Mouse (Mus musculus) kidney, adult 2 months (tissue): ENCODE measurements at regions not wholly inside any gene's neighbourhood (a gene's known extent, or its start where the extent isn't known, plus 50 kb on each side); places are given as distances from the start of the nearest gene placed in this dataset.

Experiments
- CTCF ChIP-seq: fragments of 200-500 bp; conservative IDR thresholded peaks from 2 replicates; pipeline ENCODE4 v1.5.1; 2011; ENCODE audit warnings: low read depth, mild to moderate bottlenecking, control low read depth, low read length, moderate library complexity, mixed read lengths; ENCODE audit not compliant: insufficient read depth, insufficient read length
- POLR2A ChIP-seq: fragments of 200-500 bp; IDR thresholded peaks from one replicate; pipeline ENCODE4 v1.6.1; 2011; ENCODE audit warnings: low read depth, low read length, control low read depth

- TF ChIP-seq CTCF, result no peak
- TF ChIP-seq POLR2A, result no peak
Observed at GRCm38 (mm10) chr3:18906210-18906609, 722.3 kb downstream of the 1700064H15Rik start.
